Mouse (Mus musculus): Measurements from ENCODE around the gene Arhgef16. TPM values are rescaled to one million over a fixed set of nuclear protein-coding genes. Genes with fewer than 3 reads are reported as not detected.
A peak's percentile ranks its signal among the peaks of the same experiment; 100 is the strongest.

The Arhgef16 gene
- total RNA-seq, 2 experiments from 2014 or later = 0.09 to 0.26 TPM

DNA sequence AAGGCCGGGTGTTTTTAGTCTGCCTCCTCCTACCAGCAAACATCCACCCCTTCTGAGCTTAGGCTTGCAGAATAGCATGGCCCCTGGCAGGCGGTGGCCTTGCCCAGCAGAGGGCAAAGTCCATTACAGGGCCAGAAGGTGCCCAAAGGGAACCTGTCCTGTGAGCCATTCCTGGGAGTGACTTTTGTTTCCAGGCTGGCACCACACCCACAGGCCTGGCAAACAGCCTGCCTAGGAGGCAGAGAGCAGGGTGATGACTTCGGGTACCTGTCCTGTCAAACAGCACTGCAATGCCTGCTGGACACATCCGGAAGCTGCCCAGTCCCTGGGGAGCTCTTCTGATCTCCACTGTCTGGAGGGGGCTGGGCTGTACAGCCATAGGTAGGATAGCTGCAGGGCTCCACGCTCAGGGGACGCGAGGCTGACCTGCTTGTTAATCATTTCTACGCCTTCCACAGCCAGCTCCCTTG is 7.2 kb downstream of the Arhgef16 start:
- DNase-seq (ENCODE audit: low spot score) = no peak

DNA sequence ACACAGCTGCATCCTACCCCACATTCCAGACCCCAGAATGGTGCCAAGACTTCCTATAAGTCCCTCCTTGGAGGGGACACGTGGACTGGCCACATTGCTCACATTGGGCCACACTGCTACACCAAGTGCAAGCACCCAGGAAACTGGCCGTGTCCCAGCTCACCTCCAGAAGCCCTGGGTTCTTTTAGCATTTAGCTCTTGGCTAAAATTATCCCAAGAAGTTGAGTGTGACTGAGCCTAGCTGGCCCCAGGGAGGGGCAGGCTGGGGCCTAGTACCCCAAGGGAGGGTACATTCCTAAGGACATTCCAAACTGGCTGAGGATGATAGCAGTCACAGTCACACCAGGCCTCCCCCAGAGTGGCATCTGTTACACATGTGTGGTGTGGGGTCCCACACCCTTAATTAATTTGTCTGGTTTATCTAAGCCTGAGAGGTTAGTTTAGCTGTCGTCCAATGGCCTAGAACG is 7.7 kb downstream of the Arhgef16 start:
- no peak for DNase-seq (ENCODE audit: low spot score)

DNA sequence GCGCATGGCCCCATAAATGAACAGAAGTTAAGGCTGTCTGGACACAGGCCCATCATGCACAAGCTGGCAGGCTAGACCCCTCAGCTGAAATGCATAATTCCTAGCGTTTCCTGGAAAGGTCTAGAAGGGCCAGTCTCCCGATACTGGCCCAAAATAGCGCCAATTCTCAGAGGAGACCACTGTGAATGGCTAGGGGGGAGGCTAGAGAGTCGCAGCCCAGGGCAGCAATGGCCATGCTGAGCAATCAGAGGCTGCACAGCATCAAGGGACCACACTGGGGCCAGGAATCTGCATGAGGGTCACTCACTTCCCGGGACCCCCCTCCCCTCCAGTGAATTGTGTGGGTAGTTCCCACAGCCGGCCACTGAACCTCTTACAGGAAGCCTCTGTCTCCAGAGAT is 17.8 kb downstream of the Arhgef16 start:
- no peak for DNase-seq (ENCODE audit: low spot score)

DNA sequence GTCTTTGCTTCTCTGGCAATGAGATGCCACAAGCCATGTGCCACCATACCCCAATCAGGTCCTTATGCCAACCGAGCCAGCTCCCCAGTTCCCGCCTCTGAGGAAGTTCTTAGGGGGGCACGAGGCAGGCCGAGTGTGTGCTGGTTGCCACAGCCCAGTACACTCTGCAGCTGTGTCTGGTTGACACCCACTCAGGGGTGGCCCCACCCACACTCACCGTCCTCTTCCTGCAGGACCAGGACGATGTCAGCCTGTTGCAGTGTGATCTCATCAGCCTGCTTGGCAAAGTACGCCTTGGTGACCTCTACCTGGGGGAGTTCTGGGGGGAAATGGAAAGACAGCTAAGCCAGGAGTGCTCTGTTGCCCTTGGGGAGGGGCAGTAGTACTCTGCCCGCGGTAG is 22.0 kb downstream of the Arhgef16 start:
- DNase-seq (ENCODE audit: low spot score) = no peak

DNA sequence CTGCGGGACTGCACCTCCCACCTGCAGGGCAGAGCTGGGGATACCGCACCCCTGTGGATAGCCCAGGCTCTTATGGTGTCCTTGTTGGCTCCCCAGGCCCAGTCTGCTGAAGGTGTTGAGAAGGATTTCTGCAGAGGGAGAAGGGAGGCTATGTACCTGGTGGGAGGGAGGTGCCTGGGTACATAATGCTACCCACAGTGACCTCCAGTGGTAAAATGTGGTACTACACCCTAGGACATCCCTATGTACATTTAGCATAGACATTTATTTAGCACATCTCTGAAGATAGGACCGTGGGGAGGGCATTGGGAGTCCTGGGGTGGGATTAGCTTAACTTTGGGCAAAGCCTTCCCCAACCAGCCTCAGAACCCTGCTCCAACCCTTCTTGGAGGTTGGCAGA is 28.5 kb downstream of the Arhgef16 start:
- DNase-seq (ENCODE audit: low spot score) = peak; percentile 62

DNA sequence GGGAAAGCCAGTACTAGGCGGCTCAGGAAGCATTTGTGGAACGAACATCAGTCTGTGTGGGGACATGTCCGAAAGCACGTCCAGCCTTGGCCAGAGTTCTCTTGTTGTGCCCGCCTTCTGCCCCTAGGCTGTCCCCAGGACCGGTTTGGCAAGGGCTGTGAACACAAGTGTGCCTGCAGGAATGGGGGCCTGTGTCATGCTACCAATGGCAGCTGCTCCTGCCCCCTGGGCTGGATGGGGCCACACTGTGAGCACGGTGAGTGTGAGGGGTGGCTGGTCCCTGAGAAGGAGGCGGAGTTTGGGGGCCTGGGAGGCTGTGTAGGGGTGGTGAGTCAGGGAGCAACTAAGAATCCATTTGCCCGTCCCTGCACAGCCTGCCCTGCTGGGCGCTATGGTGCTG is 32.0 kb downstream of the Arhgef16 start:
- no peak for DNase-seq (ENCODE audit: low spot score)

DNA sequence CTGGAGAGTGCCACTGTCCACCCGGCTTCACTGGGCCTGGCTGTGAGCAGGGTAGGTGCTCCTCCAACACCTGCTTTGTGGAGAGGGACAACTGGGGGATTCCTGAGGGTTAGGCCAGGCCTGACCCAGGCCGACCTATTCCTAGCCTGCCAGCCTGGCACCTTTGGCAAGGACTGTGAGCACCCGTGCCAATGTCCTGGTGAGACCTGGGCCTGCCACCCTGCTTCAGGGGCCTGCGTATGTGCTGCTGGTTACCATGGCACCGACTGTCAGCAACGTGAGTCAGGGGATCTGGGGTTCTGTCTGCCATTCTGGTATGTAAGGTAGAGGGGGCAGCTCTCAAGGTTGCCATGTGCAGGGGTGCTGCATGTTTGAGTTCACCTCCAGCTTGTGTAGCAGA is 34.0 kb downstream of the Arhgef16 start:
- DNase-seq (ENCODE audit: low spot score) = no peak

DNA sequence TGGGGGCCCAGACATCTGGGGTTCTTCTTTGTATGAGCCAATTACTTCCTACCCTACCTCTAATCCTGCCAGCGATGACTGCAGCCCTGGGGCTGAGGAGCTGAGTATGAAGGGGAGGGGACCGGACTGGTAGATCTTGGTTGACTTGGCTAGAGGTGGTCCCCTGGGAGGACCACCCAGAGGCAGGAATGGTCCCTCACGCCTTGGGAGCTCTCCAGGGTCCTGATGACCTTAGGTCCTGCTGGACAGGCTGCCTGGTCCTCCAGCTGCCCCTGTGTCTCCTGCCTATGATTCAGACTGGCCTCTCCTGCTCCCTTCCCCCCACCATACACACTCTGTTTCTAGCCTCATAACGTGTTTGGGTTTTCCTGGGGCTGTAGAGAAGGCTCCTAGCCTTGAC is 39.4 kb downstream of the Arhgef16 start:
- DNase-seq (ENCODE audit: low spot score) = no peak

DNA sequence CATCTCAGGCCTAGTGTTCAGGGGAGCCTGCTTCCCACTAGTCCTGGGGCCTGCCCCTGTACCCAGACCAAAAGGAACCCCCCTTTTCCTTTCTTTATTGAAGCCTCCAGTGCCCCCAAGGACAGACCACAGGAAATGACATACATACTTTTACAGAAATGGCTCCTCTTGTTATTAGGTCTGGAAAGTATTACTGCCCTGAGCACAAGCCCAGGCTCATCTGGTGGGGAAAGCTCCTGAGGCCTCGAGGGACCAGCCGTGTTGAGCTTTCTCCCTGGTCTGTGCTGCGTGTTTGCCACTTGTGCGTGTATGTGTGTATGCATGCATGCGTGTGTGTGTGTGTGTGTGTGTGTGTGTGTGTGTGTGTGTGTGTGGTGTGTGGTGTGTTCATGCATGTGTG is 40.7 kb downstream of the Arhgef16 start:
- no peak for DNase-seq (ENCODE audit: low spot score)

DNA sequence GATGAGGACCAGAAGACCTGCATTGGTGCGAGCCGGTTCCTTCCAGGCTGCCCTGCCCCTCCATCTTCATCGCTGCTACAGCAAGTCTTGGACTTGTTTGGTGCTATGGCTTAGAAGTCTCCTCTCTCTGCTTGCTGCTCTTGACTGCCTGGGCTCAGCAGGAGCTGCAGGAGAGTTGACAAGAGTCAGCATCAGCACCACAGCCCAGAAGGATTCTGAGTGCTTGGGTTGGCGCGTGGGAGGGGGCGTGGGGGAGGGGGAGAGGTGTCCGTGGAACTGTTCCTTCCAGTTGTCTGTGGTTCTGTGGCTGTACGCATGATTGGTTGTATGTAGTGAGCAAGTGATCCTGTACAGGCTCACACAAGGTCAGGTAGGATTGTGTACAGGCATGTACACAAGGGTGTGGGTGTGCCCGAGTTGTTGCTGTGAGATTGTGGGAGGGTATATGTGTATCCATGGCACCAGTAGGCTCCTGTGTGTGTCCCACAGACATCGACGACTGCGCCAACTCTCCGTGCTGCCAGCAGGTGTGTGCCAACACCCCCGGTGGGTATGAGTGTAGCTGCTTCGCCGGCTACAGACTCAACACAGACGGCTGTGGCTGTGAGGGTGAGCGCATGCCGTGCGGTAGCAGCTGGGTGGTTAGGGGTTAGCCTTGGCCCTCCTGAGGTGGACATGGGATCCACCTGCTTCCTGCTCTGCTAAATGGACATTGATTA is 48.8 kb downstream of the Arhgef16 start:
- DNase-seq (ENCODE audit: low spot score) = no peak

DNA sequence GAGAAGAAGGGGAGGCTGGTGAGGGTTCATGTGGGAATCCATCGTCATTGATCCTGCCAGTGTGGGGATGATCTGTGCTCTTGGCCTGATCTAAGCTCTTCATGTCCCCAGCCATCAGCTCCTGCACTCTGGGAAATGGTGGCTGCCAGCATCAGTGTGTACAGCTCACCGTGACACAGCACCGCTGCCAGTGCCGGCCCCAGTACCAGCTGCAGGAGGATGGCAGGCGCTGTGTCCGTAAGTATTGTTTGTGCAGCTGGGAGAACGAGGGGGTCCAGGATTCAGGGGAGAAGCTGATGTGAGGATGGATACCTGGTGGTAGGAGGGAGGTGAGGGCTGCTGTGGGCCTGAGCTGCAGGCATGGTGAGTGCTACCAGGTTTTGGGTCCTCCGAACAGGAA is 52.2 kb downstream of the Arhgef16 start:
- no peak for DNase-seq (ENCODE audit: low spot score)

DNA sequence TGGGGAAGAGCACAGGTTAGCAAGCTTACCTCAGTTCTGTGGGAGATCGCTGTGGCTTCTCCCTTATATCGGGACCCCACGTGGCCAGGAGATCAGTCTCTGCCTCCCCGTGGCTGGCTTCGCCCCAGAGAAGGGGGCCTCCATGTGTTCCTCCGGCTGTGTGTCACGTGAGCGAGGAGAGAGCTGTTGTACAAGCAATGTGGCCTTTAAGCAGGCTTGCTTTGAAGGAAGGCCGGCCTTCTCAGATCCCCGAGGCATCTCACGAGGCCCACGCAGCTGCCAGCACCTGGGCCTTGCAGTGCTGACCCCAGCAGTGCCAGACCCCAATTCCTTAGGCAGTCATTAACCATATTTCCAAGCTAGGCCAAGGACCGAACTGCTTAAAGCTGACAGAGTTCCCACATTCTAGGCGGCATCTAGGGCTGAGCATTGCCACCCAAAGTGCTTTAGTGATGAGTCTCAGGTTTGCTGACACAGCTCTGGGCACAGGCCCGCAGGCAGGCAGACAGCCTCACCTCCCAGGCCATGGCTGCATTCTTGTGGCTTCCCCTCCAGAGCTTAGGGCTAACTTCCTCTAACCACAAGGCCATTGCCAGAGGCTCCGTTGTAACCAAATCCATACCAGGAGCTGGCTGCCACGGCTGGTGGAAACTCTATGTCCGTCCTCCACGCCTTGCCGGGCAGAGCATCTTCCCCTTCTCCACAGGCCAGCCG is 53.2 kb downstream of the Arhgef16 start:
- no peak for DNase-seq (ENCODE audit: low spot score)

DNA sequence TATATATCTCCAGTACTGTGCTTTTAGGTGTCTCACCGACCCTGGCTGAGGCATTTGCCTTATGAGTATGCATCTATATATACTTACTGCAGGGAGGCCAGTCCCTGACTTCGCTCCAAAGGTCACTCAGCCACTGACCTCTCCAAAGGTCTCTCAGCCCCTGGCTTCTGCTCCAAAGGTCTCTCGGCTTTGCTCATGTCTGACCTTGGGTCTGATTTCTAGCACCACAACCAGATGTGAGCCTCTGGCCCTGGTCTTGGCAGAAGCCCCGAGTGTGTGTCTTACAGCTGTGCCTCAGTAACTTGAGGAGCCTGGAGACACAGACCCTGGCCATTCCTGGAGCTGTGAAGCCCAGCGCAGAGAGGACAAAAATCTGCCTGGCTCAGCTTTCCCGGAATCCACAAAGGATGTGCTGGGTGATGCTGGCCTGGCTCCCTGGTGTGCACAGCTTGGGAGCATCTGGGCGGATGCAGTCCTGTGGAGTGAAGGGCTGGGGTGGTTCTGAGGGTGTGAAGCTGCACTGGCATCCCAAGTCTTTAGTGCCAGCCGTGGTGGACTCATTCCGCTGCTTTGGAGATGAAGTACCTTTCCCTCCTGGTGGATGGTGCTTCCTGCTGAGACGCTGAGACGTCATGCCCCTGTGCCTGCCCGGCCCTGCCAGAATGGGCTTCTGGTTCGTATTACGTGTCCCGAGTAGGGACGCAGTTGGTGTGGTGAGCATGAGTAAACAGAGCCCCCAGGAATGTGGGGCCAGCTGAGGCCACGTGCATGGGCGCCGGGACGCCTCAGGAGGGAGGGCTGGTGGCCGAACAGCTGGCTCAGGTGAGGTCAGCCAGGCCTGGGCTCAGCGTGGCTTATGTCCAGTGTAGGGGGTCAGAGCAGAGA is 54.0 kb downstream of the Arhgef16 start:
- DNase-seq (ENCODE audit: low spot score) = no peak

DNA sequence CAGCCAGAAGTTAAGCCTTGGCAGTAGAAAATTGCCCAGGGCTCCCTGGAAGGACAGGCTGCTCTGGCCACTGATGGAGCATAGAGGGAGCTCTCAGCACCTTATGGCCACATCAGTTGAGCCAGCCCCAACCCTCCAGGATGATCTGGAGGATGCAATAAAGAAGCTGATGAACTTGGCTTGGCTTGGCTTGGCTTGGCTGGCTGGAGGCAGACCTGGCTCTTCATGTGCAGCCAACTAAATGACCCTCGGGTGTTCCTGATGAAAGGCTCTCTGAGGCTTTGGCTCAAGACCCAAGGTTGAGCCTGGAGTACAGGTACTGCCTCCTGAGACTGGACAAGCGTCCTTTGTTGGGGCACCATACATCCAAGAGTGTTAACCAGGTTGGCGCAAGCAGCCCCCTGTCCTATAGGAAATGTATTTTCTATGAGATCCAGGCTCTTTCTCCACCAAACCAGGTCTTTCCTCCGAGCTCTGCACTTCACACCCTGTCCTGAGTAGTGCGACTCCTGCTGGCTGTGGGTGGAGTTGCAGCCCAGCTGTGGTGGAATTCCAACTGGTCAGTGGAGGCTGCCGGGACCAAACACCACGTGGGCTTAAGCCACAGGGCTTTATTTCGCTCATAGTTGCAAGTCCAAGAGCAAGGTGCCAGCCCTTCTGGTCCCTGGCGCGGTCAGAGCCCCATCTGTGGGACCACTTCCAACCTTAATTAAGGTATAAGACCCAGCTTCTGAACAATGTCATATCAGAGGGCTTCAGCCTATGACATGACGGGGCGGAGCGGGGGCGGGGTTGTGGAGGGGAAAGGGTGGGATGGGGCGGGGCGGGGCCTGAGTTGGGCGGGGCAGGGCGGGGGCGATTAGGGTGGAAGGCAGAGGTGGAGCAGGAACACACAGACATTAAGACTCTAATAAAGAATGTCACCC is 55.1 kb downstream of the Arhgef16 start:
- DNase-seq (ENCODE audit: low spot score) = peak; percentile 73

DNA sequence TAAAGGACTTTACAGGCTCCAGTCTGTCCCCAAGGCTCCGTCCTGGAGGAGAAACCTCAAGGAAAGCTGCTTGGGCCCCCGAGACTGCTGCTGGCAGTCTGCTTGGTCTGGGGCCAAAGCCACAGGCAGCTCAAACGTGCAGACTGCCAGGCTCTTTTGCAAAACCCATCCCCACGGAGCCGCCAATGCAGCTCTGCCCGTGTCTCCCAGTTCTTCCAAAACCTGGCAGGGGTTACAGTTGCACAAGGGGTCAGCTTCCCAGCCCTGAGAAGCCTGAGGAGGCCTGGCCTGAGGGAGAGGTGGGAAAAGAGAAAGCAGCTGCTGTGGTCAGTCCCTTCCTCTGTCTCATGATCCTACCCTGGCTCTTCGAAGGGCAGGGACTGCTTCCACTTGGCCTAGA is 56.1 kb downstream of the Arhgef16 start:
- no peak for DNase-seq (ENCODE audit: low spot score)

DNA sequence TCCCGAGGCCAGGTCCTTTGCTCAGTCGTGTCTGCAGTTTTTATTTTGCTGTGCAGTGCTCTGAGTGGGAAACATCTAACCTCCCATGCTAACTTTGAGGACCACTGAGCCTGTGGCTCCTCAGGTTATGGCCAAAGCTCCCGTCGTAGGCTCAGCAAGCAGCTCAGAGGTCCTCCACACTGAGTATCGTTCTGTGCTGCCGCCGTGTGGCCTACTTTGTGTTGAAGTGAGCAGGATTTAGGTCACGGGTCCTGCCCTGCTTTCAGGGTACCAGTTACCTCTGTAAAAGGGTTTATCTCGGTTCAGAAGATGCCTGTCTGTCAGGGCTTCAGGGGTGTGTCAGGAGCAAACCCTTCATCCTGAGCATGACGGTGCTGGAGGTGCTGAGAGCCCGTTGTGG is 60.9 kb downstream of the Arhgef16 start:
- DNase-seq (ENCODE audit: low spot score) = no peak

DNA sequence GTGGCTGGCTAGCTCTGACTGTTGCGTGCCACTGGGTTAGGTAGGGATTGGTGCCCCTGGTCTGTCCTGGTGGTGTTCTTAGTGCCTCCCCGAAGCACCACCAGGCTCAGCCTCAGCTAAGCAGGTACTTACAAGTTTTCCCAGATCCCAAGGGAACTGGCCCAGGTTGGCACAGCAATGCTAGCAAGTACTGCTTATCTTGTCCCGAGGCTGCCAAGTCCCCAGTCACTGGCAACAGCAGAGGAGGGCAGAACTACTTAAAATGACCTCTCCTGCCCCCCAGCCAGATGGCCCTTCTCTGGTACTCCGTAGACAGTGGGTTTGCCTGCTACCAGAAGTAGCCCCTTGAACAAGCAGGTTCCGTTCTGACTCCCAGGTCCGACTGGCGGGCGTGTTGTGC is 62.3 kb downstream of the Arhgef16 start:
- DNase-seq (ENCODE audit: low spot score) = no peak

DNA sequence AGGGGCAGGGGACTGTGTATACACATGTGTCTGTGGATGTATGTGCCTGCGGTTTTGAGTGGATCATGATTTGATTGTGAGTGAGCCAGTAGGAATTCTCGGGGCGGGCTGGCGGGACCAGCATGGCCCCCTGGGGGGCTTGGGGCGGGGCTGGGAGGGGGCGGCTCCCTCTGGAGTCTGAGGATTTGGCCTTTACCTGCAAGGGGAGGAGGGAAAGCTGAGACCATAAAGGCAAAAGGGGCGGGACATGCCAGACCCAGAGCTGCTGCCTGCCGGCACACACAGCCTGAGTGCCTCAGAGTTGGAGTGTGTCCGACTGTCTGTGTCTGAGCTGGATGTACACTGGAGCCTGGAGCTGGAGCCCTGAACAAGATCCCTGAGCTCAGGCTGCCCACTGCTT is 64.2 kb downstream of the Arhgef16 start:
- DNase-seq (ENCODE audit: low spot score) = no peak

DNA sequence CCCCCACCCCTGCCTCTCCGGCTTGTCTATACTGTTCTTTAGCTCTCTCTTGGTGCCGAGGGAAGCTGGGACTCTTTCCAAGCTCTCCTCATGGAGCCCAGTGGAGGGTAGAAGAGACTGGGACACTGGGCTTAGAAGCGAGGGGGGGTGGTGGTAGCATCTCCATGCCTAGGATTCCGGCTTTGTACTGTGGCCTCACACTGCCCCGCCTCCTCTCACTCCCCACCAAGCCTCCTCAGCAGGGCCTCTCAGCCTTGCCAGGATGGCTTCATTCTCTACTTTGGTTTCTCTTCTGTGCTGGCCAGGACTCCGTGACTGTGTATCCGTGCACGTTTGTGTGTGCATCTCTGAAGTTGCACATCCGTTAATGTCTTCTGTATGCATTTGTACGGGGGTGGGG is 64.6 kb downstream of the Arhgef16 start:
- no peak for DNase-seq (ENCODE audit: low spot score)

DNA sequence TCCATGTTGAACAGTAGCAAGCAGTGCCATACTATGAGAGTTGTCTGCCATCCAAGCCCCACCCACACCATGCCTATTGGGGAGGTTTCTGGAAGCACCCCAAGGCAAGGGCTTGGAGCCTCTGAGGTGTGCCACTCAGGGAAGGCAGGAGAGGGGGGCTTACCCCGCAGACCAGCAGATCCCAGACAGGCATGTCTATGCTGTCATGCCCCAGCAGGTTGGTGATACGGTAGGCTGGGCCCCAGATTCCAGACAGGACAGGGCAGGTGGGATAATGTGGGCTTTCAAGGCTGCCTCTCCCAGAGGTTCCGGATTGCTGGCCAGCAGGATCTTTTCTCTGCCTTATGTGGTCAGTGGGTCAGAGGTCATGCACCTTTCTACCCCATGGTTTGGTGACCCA is 65.5 kb downstream of the Arhgef16 start:
- no peak for DNase-seq (ENCODE audit: low spot score)

DNA sequence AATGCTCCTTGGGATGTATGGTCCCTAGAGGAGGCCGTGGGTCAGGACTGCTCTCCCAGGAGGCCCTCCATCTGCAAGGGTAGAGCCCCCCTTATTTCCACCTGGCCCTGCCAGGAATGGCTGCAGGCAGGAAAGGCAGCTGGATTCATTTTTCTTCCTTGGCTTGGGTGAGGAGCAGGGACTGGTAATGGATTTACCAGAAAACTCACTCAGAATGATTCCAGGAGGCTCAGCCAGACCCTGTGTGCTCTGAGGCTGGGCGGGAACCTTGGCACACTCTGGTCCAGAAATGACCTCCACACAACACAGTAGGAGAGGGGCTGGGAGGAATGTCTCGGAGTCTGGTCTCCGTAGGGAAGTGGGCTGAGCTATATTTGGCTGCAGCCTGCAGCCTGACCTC is 69.2 kb downstream of the Arhgef16 start:
- DNase-seq (ENCODE audit: low spot score) = peak; percentile 24
